Mouse (Mus musculus) embryonic fibroblast, embryonic 13.5 days (primary cell): Measurements from ENCODE around the gene Ephb4. TPM values are rescaled to one million over a fixed set of nuclear protein-coding genes. Genes with fewer than 3 reads are reported as not detected.

ENCODE experiments used
- H3K27ac ChIP-seq: 2 replicates; pipeline ENCODE4 v1.5.1; 2012; ENCODE audit warnings: low read length, control low read depth, inconsistent platforms; ENCODE audit not compliant: insufficient read depth
- H3K4me1 ChIP-seq: 2 replicates; pipeline ENCODE4 v1.6.1; 2011; ENCODE audit warnings: low read length; ENCODE audit not compliant: control insufficient read depth, insufficient read depth
- H3K4me3 ChIP-seq: 2 replicates; pipeline ENCODE4 v1.5.1; 2011; ENCODE audit warnings: mild to moderate bottlenecking, control low read depth, low read length; ENCODE audit not compliant: insufficient read depth
- CTCF ChIP-seq: IDR thresholded peaks from 2 replicates; pipeline ENCODE4 v1.5.1; 2011; ENCODE audit warnings: mild to moderate bottlenecking, control low read depth, low read length, moderate library complexity, borderline replicate concordance; ENCODE audit not compliant: insufficient read depth
- POLR2A ChIP-seq: IDR thresholded peaks from 2 replicates; pipeline ENCODE4 v1.6.1; 2011; ENCODE audit warnings: low read depth, mild to moderate bottlenecking, control low read depth, low read length, moderate library complexity
- polyA plus RNA-seq: library from polyadenylated mRNA; stranded (reverse); fragments of >200 nt; gene quantifications from 2 replicates; pipeline ENCODE4 v1.2.4, GENCODE M21; 2011; ENCODE audit warnings: low read depth; ENCODE audit not compliant: missing spikeins, insufficient read length

Ephb4 gene
- polyA plus RNA-seq, 1 experiment = 43.4 TPM

- no peak overlapping the region for H3K4me3 ChIP-seq
- H3K4me1 ChIP-seq = no peaks in the 10 kb centered on the region; the same call in 1 of the 2 replicates
- TF ChIP-seq CTCF (no peak), POLR2A (no peak)
- H3K27ac ChIP-seq = no peak overlapping the region
Measured at GRCm38 (mm10) chr5:137354091-137354490, 4.2 kb downstream of the Ephb4 start.

- H3K4me1 ChIP-seq = no peaks in the 10 kb centered on the region; the same call in 1 of the 2 replicates
- no peak overlapping the region for H3K4me3 ChIP-seq
- 0 out of 2 replicates have a peak, but pooled peaks have one; percentile 9 for TF ChIP-seq CTCF
- no peak for TF ChIP-seq POLR2A
- no peak overlapping the region for H3K27ac ChIP-seq
Measured at GRCm38 (mm10) chr5:137358382-137358781, 8.5 kb downstream of the Ephb4 start.

GRCm38 (mm10) chr5:137369665-137370064 is 19.8 kb downstream of the Ephb4 start:
- no peaks in the 10 kb centered on the region for H3K4me1 ChIP-seq
- TF ChIP-seq POLR2A (no peak), CTCF (no peak)

GRCm38 (mm10) chr5:137373371-137373950 is 23.6 kb downstream of the Ephb4 start:
- TF ChIP-seq CTCF = no peak
- no peak for TF ChIP-seq POLR2A
- no peak overlapping the region for H3K27ac ChIP-seq

More at GRCm38 (mm10) chr5:137369665-137370064, 19.8 kb downstream of the Ephb4 start:
- H3K4me3 ChIP-seq = no peak overlapping the region
- H3K27ac ChIP-seq = no peak overlapping the region

GRCm38 (mm10) chr5:137374521-137375080 is 24.7 kb downstream of the Ephb4 start:
- no peak overlapping the region for H3K27ac ChIP-seq
- TF ChIP-seq CTCF = no peak
- TF ChIP-seq POLR2A = no peak
- no peak overlapping the region for H3K4me3 ChIP-seq
- H3K4me1 ChIP-seq = peaks cover 3% of the 10 kb centered on the region; the same call in 1 of the 2 replicates

More at GRCm38 (mm10) chr5:137373371-137373950, 23.6 kb downstream of the Ephb4 start:
- H3K4me3 ChIP-seq = no peak overlapping the region
- peaks cover 3% of the 10 kb centered on the region; the same call in 1 of the 2 replicates for H3K4me1 ChIP-seq

GRCm38 (mm10) chr5:137375627-137376026 is 25.7 kb downstream of the Ephb4 start:
- no peak for TF ChIP-seq POLR2A
- TF ChIP-seq CTCF = no peak
- H3K4me3 ChIP-seq = no peak overlapping the region
- H3K4me1 ChIP-seq = peaks cover 3% of the 10 kb centered on the region; the same call in 1 of the 2 replicates
- H3K27ac ChIP-seq = no peak overlapping the region

GRCm38 (mm10) chr5:137376198-137376597 is 26.3 kb downstream of the Ephb4 start:
- peaks cover 3% of the 10 kb centered on the region; the same call in 1 of the 2 replicates for H3K4me1 ChIP-seq
- no peak overlapping the region for H3K27ac ChIP-seq
- TF ChIP-seq CTCF = no peak
- H3K4me3 ChIP-seq = no peak overlapping the region

- H3K4me3 ChIP-seq = no peak overlapping the region
- peaks cover 3% of the 10 kb centered on the region; the same call in 1 of the 2 replicates for H3K4me1 ChIP-seq
- no peak for TF ChIP-seq CTCF
- no peak for TF ChIP-seq POLR2A
- no peak overlapping the region for H3K27ac ChIP-seq
Measured at GRCm38 (mm10) chr5:137376722-137377121, 26.8 kb downstream of the Ephb4 start.

- no peak overlapping the region for H3K4me3 ChIP-seq
- TF ChIP-seq CTCF (no peak), POLR2A (no peak)
- peaks cover 3% of the 10 kb centered on the region; the same call in 1 of the 2 replicates for H3K4me1 ChIP-seq
- no peak overlapping the region for H3K27ac ChIP-seq
Measured at GRCm38 (mm10) chr5:137377176-137377575, 27.3 kb downstream of the Ephb4 start.

GRCm38 (mm10) chr5:137377603-137378002 is 27.7 kb downstream of the Ephb4 start:
- H3K27ac ChIP-seq = no peak overlapping the region
- H3K4me3 ChIP-seq = no peak overlapping the region
- TF ChIP-seq CTCF = no peak
- no peak for TF ChIP-seq POLR2A
- H3K4me1 ChIP-seq = peaks cover 3% of the 10 kb centered on the region; the same call in 1 of the 2 replicates
